Mouse (Mus musculus) embryonic facial prominence, embryonic 15.5 days (tissue): ENCODE results near the gene Scd3. TPM values are rescaled to one million over a fixed set of nuclear protein-coding genes. Genes with fewer than 3 reads are reported as not detected.

ENCODE experiments used
- ATAC-seq: fragments of 200-750 bp; cut with Nextera tagmentation; 2 replicates; pipeline ENCODE4 v1.8.0; 2017; ENCODE audit warnings: low read depth, moderate TSS enrichment; ENCODE audit not compliant: insufficient number of reproducible peaks, low FRiP score, low TSS enrichment
- H3K27ac ChIP-seq: fragments of 300-500 bp; sonication (generic); replicated peaks from 2 replicates; pipeline ENCODE4 v1.5.1; 2015; ENCODE audit warnings: mild to moderate bottlenecking, inconsistent platforms
- H3K27me3 ChIP-seq: fragments of 300-500 bp; sonication (generic); 2 replicates; pipeline ENCODE4 v1.6.1; 2015; ENCODE audit warnings: inconsistent platforms
- H3K36me3 ChIP-seq: fragments of 300-500 bp; sonication (generic); 2 replicates; pipeline ENCODE4 v1.6.1; 2015; ENCODE audit warnings: mild to moderate bottlenecking, inconsistent platforms
- H3K4me1 ChIP-seq: fragments of 300-500 bp; sonication (generic); 2 replicates; pipeline ENCODE4 v1.6.1; 2015; ENCODE audit warnings: inconsistent platforms
- H3K4me2 ChIP-seq: fragments of 300-500 bp; sonication (generic); replicated peaks from 2 replicates; pipeline ENCODE4 v1.6.1; 2015; ENCODE audit warnings: mild to moderate bottlenecking, inconsistent platforms
- H3K4me3 ChIP-seq: fragments of 300-500 bp; sonication (generic); replicated peaks from 2 replicates; pipeline ENCODE4 v1.5.1; 2015; ENCODE audit warnings: mild to moderate bottlenecking, inconsistent platforms
- H3K9ac ChIP-seq: fragments of 300-500 bp; sonication (generic); 2 replicates; pipeline ENCODE4 v1.6.1; 2015; ENCODE audit warnings: inconsistent platforms
- H3K9me3 ChIP-seq: fragments of 300-500 bp; sonication (generic); replicated peaks from 2 replicates; pipeline ENCODE4 v1.6.1; 2016; ENCODE audit warnings: inconsistent platforms
- WGBS: fragments of 180-500 bp; shearing (Covaris S2); methylation state at CpG from one replicate; pipeline ENCODE4 v1.1.7; 2015; 5-methylcytosine and 5-hydroxymethylcytosine counted together
- polyA plus RNA-seq: library from polyadenylated mRNA; unstranded; fragments of >200 nt; fragmentation: Nextera tagmentation; extraction: Ambion mirVana; gene quantifications from 2 replicates; pipeline ENCODE4 v1.2.1, GENCODE M21; 2015

The Scd3 gene
- polyA plus RNA-seq, 1 experiment from 2014 or later: 0.89 TPM

- no peak for ATAC-seq
- H3K4me2 ChIP-seq: no peak overlapping the region
- no peaks in the 10 kb centered on the region for H3K9me3 ChIP-seq
- H3K27me3 ChIP-seq: no peaks in the 10 kb centered on the region
- H3K36me3 ChIP-seq: no peaks in the 10 kb centered on the region
- H3K4me1 ChIP-seq: no peaks in the 10 kb centered on the region
- WGBS: 11% methylated on average over 7 of the region's 7 CpGs
- no peak overlapping the region for H3K9ac ChIP-seq
- no peak overlapping the region for H3K4me3 ChIP-seq
- no peak overlapping the region for H3K27ac ChIP-seq
These were observed 7.9 kb upstream of the Scd3 start for GRCm38 (mm10) chr19:44195138-44195537.

- Histone ChIP-seq H3K4me3 (no peak overlapping the region), H3K4me2 (no peak overlapping the region), H3K27me3 (no peaks in the 10 kb centered on the region), H3K36me3 (no peaks in the 10 kb centered on the region), H3K27ac (no peak overlapping the region), H3K4me1 (no peaks in the 10 kb centered on the region), H3K9me3 (no peaks in the 10 kb centered on the region), H3K9ac (no peak overlapping the region)
- no peak for ATAC-seq
- 85% methylated on average over 10 of the region's 10 CpGs for WGBS
These were observed 5.8 kb upstream of the Scd3 start for GRCm38 (mm10) chr19:44197053-44197852.

GRCm38 (mm10) chr19:44198494-44198893, 4.6 kb upstream of the Scd3 start:
- WGBS: 63% methylated on average over 6 of the region's 6 CpGs
- no peaks in the 10 kb centered on the region for H3K36me3 ChIP-seq

GRCm38 (mm10) chr19:44198964-44199363, 4.1 kb upstream of the Scd3 start:
- H3K9ac ChIP-seq: no peak overlapping the region
- ATAC-seq: no peak
- no peaks in the 10 kb centered on the region for H3K36me3 ChIP-seq
- no peak overlapping the region for H3K4me3 ChIP-seq
- no peaks in the 10 kb centered on the region for H3K4me1 ChIP-seq
- WGBS: 74% methylated on average over 2 of the region's 2 CpGs
- no peaks in the 10 kb centered on the region for H3K27me3 ChIP-seq
- H3K4me2 ChIP-seq: no peak overlapping the region
- no peak overlapping the region for H3K27ac ChIP-seq
- H3K9me3 ChIP-seq: no peaks in the 10 kb centered on the region

More at GRCm38 (mm10) chr19:44198494-44198893, 4.6 kb upstream of the Scd3 start:
- no peaks in the 10 kb centered on the region for H3K4me1 ChIP-seq
- no peaks in the 10 kb centered on the region for H3K27me3 ChIP-seq
- no peak for ATAC-seq
- H3K9me3 ChIP-seq: no peaks in the 10 kb centered on the region
- no peak overlapping the region for H3K27ac ChIP-seq
- no peak overlapping the region for H3K9ac ChIP-seq
- H3K4me3 ChIP-seq: no peak overlapping the region
- no peak overlapping the region for H3K4me2 ChIP-seq

- H3K27me3 ChIP-seq: no peaks in the 10 kb centered on the region
- no peaks in the 10 kb centered on the region for H3K9me3 ChIP-seq
- H3K4me3 ChIP-seq: no peak overlapping the region
- 70% methylated on average over 2 of the region's 2 CpGs for WGBS
- no peak overlapping the region for H3K27ac ChIP-seq
- no peak overlapping the region for H3K9ac ChIP-seq
- H3K36me3 ChIP-seq: no peaks in the 10 kb centered on the region
- H3K4me2 ChIP-seq: no peak overlapping the region
- H3K4me1 ChIP-seq: no peaks in the 10 kb centered on the region
- ATAC-seq: no peak
These were observed 4.0 kb downstream of the Scd3 start for GRCm38 (mm10) chr19:44207079-44207478.

GRCm38 (mm10) chr19:44215255-44215654, 12.2 kb downstream of the Scd3 start:
- Histone ChIP-seq H3K4me2 (no peak overlapping the region), H3K36me3 (no peaks in the 10 kb centered on the region), H3K4me3 (no peak overlapping the region), H3K27me3 (no peaks in the 10 kb centered on the region), H3K9ac (no peak overlapping the region), H3K27ac (no peak overlapping the region), H3K9me3 (no peaks in the 10 kb centered on the region), H3K4me1 (no peaks in the 10 kb centered on the region)
- 79% methylated on average over 12 of the region's 12 CpGs for WGBS
- no peak for ATAC-seq

GRCm38 (mm10) chr19:44217958-44218525, 15.0 kb downstream of the Scd3 start:
- Histone ChIP-seq H3K4me3 (no peak overlapping the region), H3K36me3 (no peaks in the 10 kb centered on the region), H3K27me3 (no peaks in the 10 kb centered on the region), H3K4me2 (no peak overlapping the region), H3K9ac (no peak overlapping the region), H3K27ac (no peak overlapping the region), H3K9me3 (no peaks in the 10 kb centered on the region), H3K4me1 (no peaks in the 10 kb centered on the region)
- ATAC-seq: no peak
- WGBS: 68% methylated on average over 3 of the region's 3 CpGs

GRCm38 (mm10) chr19:44225728-44226127, 22.7 kb downstream of the Scd3 start:
- ATAC-seq: no peak
- Histone ChIP-seq H3K27me3 (no peaks in the 10 kb centered on the region), H3K4me1 (no peaks in the 10 kb centered on the region), H3K9me3 (no peaks in the 10 kb centered on the region), H3K4me3 (no peak overlapping the region), H3K9ac (no peak overlapping the region), H3K36me3 (no peaks in the 10 kb centered on the region), H3K27ac (no peak overlapping the region), H3K4me2 (no peak overlapping the region)
- 82% methylated on average over 5 of the region's 5 CpGs for WGBS

- Histone ChIP-seq H3K4me3 (no peak overlapping the region), H3K4me1 (no peaks in the 10 kb centered on the region), H3K27ac (no peak overlapping the region), H3K36me3 (no peaks in the 10 kb centered on the region), H3K9ac (no peak overlapping the region), H3K4me2 (no peak overlapping the region), H3K9me3 (no peaks in the 10 kb centered on the region), H3K27me3 (no peaks in the 10 kb centered on the region)
- WGBS: 66% methylated on average over 2 of the region's 2 CpGs
- no peak for ATAC-seq
These were observed 26.7 kb downstream of the Scd3 start for GRCm38 (mm10) chr19:44229776-44230175.

GRCm38 (mm10) chr19:44230212-44230611, 27.1 kb downstream of the Scd3 start:
- H3K4me1 ChIP-seq: no peaks in the 10 kb centered on the region
- 70% methylated on average over 3 of the region's 3 CpGs for WGBS
- no peaks in the 10 kb centered on the region for H3K36me3 ChIP-seq
- no peaks in the 10 kb centered on the region for H3K9me3 ChIP-seq
- no peak overlapping the region for H3K4me3 ChIP-seq
- no peak overlapping the region for H3K4me2 ChIP-seq
- ATAC-seq: no peak
- no peak overlapping the region for H3K9ac ChIP-seq
- H3K27ac ChIP-seq: no peak overlapping the region
- H3K27me3 ChIP-seq: no peaks in the 10 kb centered on the region

GRCm38 (mm10) chr19:44231608-44232151, 28.6 kb downstream of the Scd3 start:
- 85% methylated on average over 4 of the region's 4 CpGs for WGBS
- H3K4me3 ChIP-seq: no peak overlapping the region
- H3K4me1 ChIP-seq: no peaks in the 10 kb centered on the region
- H3K27ac ChIP-seq: no peak overlapping the region
- ATAC-seq: no peak
- no peaks in the 10 kb centered on the region for H3K9me3 ChIP-seq
- no peaks in the 10 kb centered on the region for H3K36me3 ChIP-seq
- no peak overlapping the region for H3K4me2 ChIP-seq
- H3K27me3 ChIP-seq: no peaks in the 10 kb centered on the region
- no peak overlapping the region for H3K9ac ChIP-seq
